Mouse (Mus musculus) lung, embryonic 14.5 days (tissue): ENCODE measurements at regions not wholly inside any gene's neighbourhood (a gene's known extent, or its start where the extent isn't known, plus 50 kb on each side); places are given as distances from the start of the nearest gene placed in this dataset.

Experiments used
- ATAC-seq: fragments of 200-750 bp; cut with Nextera tagmentation; 2 replicates; pipeline ENCODE4 v1.8.0; 2017; ENCODE audit warnings: mild to moderate bottlenecking, moderate TSS enrichment, moderate library complexity; ENCODE audit not compliant: insufficient read depth
- DNase-seq: peaks from one replicate; pipeline ENCODE4 v3.0.0-alpha.2; 2015
- H3K27ac ChIP-seq: fragments of 300-500 bp; sonication (generic); 2 replicates; pipeline ENCODE4 v1.5.1; 2014; ENCODE audit warnings: low read depth, mild to moderate bottlenecking, moderate library complexity
- H3K27me3 ChIP-seq: fragments of 300-500 bp; sonication (generic); 2 replicates; pipeline ENCODE4 v1.6.1; 2014; ENCODE audit warnings: low read length, control low read depth; ENCODE audit not compliant: insufficient read depth
- H3K36me3 ChIP-seq: fragments of 300-500 bp; sonication (generic); 2 replicates; pipeline ENCODE4 v1.6.1; 2014; ENCODE audit warnings: control low read depth; ENCODE audit not compliant: insufficient read depth
- H3K4me1 ChIP-seq: fragments of 300-500 bp; sonication (generic); 2 replicates; pipeline ENCODE4 v1.6.1; 2014; ENCODE audit warnings: antibody characterized with exemption, control low read depth; ENCODE audit not compliant: insufficient read depth
- H3K4me2 ChIP-seq: fragments of 300-500 bp; sonication (generic); 2 replicates; pipeline ENCODE4 v1.6.1; 2014; ENCODE audit warnings: mild to moderate bottlenecking
- H3K4me3 ChIP-seq: fragments of 300-500 bp; sonication (generic); 2 replicates; pipeline ENCODE4 v1.5.1; 2014; ENCODE audit warnings: low read depth, low read length
- H3K9ac ChIP-seq: fragments of 300-500 bp; sonication (generic); 2 replicates; pipeline ENCODE4 v1.6.1; 2014
- H3K9me3 ChIP-seq: fragments of 300-500 bp; sonication (generic); 2 replicates; pipeline ENCODE4 v1.6.1; 2016; ENCODE audit warnings: low read depth, low read length, control low read depth
- CTCF ChIP-seq: IDR thresholded peaks from 2 replicates; pipeline ENCODE4 v1.5.1; 2016; ENCODE audit warnings: antibody characterized with exemption, low read depth
- WGBS: fragments of 180-500 bp; shearing (Covaris S2); extraction: QIAGEN DNeasy Blood & Tissue Kit; methylation state at CpG from one replicate; pipeline ENCODE4 v1.1.7; 2014; 5-methylcytosine and 5-hydroxymethylcytosine counted together

- no peak overlapping the region for H3K9ac ChIP-seq
- no peak for DNase-seq
- H3K4me1 ChIP-seq: no peaks in the 10 kb centered on the region
- H3K9me3 ChIP-seq: 0 out of 2 replicates have a peak, but pooled peaks cover 2% of the 10 kb centered on the region
- H3K27me3 ChIP-seq: no peaks in the 10 kb centered on the region
- no peak overlapping the region for H3K4me3 ChIP-seq
- no peak overlapping the region for H3K27ac ChIP-seq
- no peak for TF ChIP-seq CTCF
- no peak overlapping the region for H3K4me2 ChIP-seq
- H3K36me3 ChIP-seq: no peaks in the 10 kb centered on the region
- WGBS: 76% methylated on average over 1 of the region's 1 CpGs
- ATAC-seq: no peak
Measured at GRCm38 (mm10) chr1:184378665-184379064, 344.6 kb upstream of the 1700056E22Rik start.

GRCm38 (mm10) chr1:184365026-184365425 is 330.9 kb upstream of the 1700056E22Rik start:
- Histone ChIP-seq H3K27me3 (no peaks in the 10 kb centered on the region), H3K9ac (no peak overlapping the region), H3K27ac (no peak overlapping the region), H3K9me3 (no peaks in the 10 kb centered on the region; the same call in 1 of the 2 replicates), H3K4me3 (no peak overlapping the region), H3K4me2 (no peak overlapping the region), H3K4me1 (no peaks in the 10 kb centered on the region), H3K36me3 (no peaks in the 10 kb centered on the region)
- no peak for TF ChIP-seq CTCF
- ATAC-seq (no peak), DNase-seq (no peak)

GRCm38 (mm10) chr1:184358226-184358568 is 324.1 kb upstream of the 1700056E22Rik start:
- TF ChIP-seq CTCF: no peak
- H3K27ac ChIP-seq: no peak overlapping the region
- H3K4me3 ChIP-seq: no peak overlapping the region
- DNase-seq (no peak), ATAC-seq (peak; percentile 29; the same call in 1 of the 2 replicates)
- no peaks in the 10 kb centered on the region for H3K27me3 ChIP-seq
- H3K9ac ChIP-seq: no peak overlapping the region
- no peaks in the 10 kb centered on the region for H3K36me3 ChIP-seq
- H3K4me2 ChIP-seq: no peak overlapping the region
- H3K4me1 ChIP-seq: no peaks in the 10 kb centered on the region
- WGBS: 41% methylated on average over 6 of the region's 6 CpGs
- H3K9me3 ChIP-seq: no peaks in the 10 kb centered on the region

GRCm38 (mm10) chr1:184357474-184358225 is 323.5 kb upstream of the 1700056E22Rik start:
- no peaks in the 10 kb centered on the region for H3K36me3 ChIP-seq
- H3K9me3 ChIP-seq: no peaks in the 10 kb centered on the region
- no peak overlapping the region for H3K4me3 ChIP-seq
- peak; percentile 85 for ATAC-seq
- H3K27me3 ChIP-seq: no peaks in the 10 kb centered on the region
- no peak overlapping the region for H3K4me2 ChIP-seq
- no peaks in the 10 kb centered on the region for H3K4me1 ChIP-seq
- 25% methylated on average over 4 of the region's 4 CpGs for WGBS
- H3K27ac ChIP-seq: peak overlapping the region; percentile 46; the same call in 1 of the 2 replicates
- TF ChIP-seq CTCF: no peak
- H3K9ac ChIP-seq: no peak overlapping the region
- DNase-seq: peak; percentile 80

GRCm38 (mm10) chr1:184353832-184354449 is 319.8 kb upstream of the 1700056E22Rik start:
- Histone ChIP-seq H3K4me2 (no peak overlapping the region), H3K27me3 (no peaks in the 10 kb centered on the region), H3K9ac (no peak overlapping the region), H3K4me3 (no peak overlapping the region), H3K9me3 (no peaks in the 10 kb centered on the region), H3K4me1 (no peaks in the 10 kb centered on the region), H3K27ac (no peak overlapping the region), H3K36me3 (no peaks in the 10 kb centered on the region)
- WGBS: 72% methylated on average over 8 of the region's 8 CpGs
- no peak for TF ChIP-seq CTCF
- DNase-seq (no peak), ATAC-seq (no peak)

- Histone ChIP-seq H3K9me3 (no peaks in the 10 kb centered on the region), H3K9ac (no peak overlapping the region), H3K4me3 (no peak overlapping the region), H3K27me3 (no peaks in the 10 kb centered on the region), H3K4me1 (no peaks in the 10 kb centered on the region), H3K27ac (no peak overlapping the region), H3K4me2 (no peak overlapping the region), H3K36me3 (no peaks in the 10 kb centered on the region)
- no peak for TF ChIP-seq CTCF
- 68% methylated on average over 5 of the region's 5 CpGs for WGBS
- DNase-seq (no peak), ATAC-seq (no peak)
Measured at GRCm38 (mm10) chr1:184351760-184352159, 317.7 kb upstream of the 1700056E22Rik start.

- no peaks in the 10 kb centered on the region for H3K27me3 ChIP-seq
- 61% methylated on average over 2 of the region's 2 CpGs for WGBS
- ATAC-seq (no peak), DNase-seq (no peak)
- no peaks in the 10 kb centered on the region for H3K9me3 ChIP-seq
- no peaks in the 10 kb centered on the region for H3K36me3 ChIP-seq
- no peak overlapping the region for H3K4me3 ChIP-seq
- H3K9ac ChIP-seq: no peak overlapping the region
- H3K4me1 ChIP-seq: no peaks in the 10 kb centered on the region
- H3K27ac ChIP-seq: no peak overlapping the region
- no peak overlapping the region for H3K4me2 ChIP-seq
- no peak for TF ChIP-seq CTCF
Measured at GRCm38 (mm10) chr1:184344829-184345228, 310.7 kb upstream of the 1700056E22Rik start.
